In genomic region chr12:106226276-106226675, GRCm38 (mm10) we compare ENCODE assay signal across 14 mouse cellular contexts.
DNase-seq lines count a peak whose midpoint lies in the region; ATAC-seq and TF ChIP-seq lines count a peak whose summit lies in the region.
"Had no signal": no experiment of that assay in that cellular context is flagged by ENCODE, and none has a peak within 500 bp of the region (broad histone marks: within the 10 kb centered on the region; RNA-seq: fewer than 3 reads in every experiment).

No protein-coding gene starts in this region.

- peak; percentile 50 for DNase-seq in hindbrain, embryonic 11.5 days (ENCODE audit: low spot score)
- DNase-seq in brain, embryonic 14.5 days (ENCODE audit: low read depth) = peak; percentile 61
- DNase-seq in testis, postnatal 14 days (ENCODE audit: low spot score) = no peak
- no peak for DNase-seq in heart, postnatal 10 days
- DNase-seq: adrenal gland, postnatal 25 days; B cell, adult 2 months; gastrocnemius, postnatal 25 days; kidney, postnatal 25 days; lung, embryonic 14.5 days had no signal

- TF ChIP-seq CTCF in brain, embryonic 14.5 days (IDR thresholded peaks at IDR 0.05; ENCODE audit: borderline replicate concordance, extremely low read depth, insufficient read depth, insufficient read length) = no peak

- no peak overlapping the region for H3K4me2 ChIP-seq in hindbrain, embryonic 11.5 days (replicated peaks; ENCODE audit: low read depth, low read length)
- no peak overlapping the region for H3K4me2 ChIP-seq in hindbrain, embryonic 13.5 days
- H3K4me2 ChIP-seq in forebrain, embryonic 12.5 days = peak overlapping the region; percentile 4; the same call in 1 of the 2 replicates
- H3K4me2 ChIP-seq in midbrain, embryonic 13.5 days (replicated peaks) = no peak overlapping the region
- H3K4me2 ChIP-seq: lung, embryonic 14.5 days had no signal

- no peak overlapping the region for H3K4me3 ChIP-seq in hindbrain, embryonic 11.5 days (ENCODE audit: low read depth, low read length)
- no peak overlapping the region for H3K4me3 ChIP-seq in hindbrain, embryonic 13.5 days
- H3K4me3 ChIP-seq in forebrain, embryonic 12.5 days (replicated peaks) = no peak overlapping the region
- H3K4me3 ChIP-seq in midbrain, embryonic 13.5 days (replicated peaks) = no peak overlapping the region
- H3K4me3 ChIP-seq: myocyte had no signal

- intact Hi-C loops in heart, postnatal 10 days (cut with DNase I) = no loop called here

- peaks cover 7% of the 10 kb centered on the region for H3K4me1 ChIP-seq in hindbrain, embryonic 11.5 days (replicated peaks; ENCODE audit: control insufficient read depth, insufficient read depth, low read length)
- peaks cover 36% of the 10 kb centered on the region for H3K4me1 ChIP-seq in hindbrain, embryonic 13.5 days (replicated peaks)
- H3K4me1 ChIP-seq in forebrain, embryonic 12.5 days = peaks cover 35% of the 10 kb centered on the region
- peaks cover 31% of the 10 kb centered on the region for H3K4me1 ChIP-seq in midbrain, embryonic 13.5 days (replicated peaks)

- no peak overlapping the region for H3K27ac ChIP-seq in hindbrain, embryonic 11.5 days (ENCODE audit: low read depth, low read length)
- H3K27ac ChIP-seq in hindbrain, embryonic 13.5 days = no peak overlapping the region
- H3K27ac ChIP-seq in forebrain, embryonic 12.5 days = no peak overlapping the region
- H3K27ac ChIP-seq in midbrain, embryonic 13.5 days = no peak overlapping the region

- H3K9me3 ChIP-seq in hindbrain, embryonic 11.5 days (ENCODE audit: control insufficient read depth, low read length) = no peaks in the 10 kb centered on the region
- H3K9me3 ChIP-seq in hindbrain, embryonic 13.5 days = no peaks in the 10 kb centered on the region
- H3K9me3 ChIP-seq in forebrain, embryonic 12.5 days = no peaks in the 10 kb centered on the region
- no peaks in the 10 kb centered on the region for H3K9me3 ChIP-seq in midbrain, embryonic 13.5 days

- no peaks in the 10 kb centered on the region; the same call in 1 of the 2 replicates for H3K27me3 ChIP-seq in hindbrain, embryonic 11.5 days (ENCODE audit: control insufficient read depth, insufficient read depth, low read length)
- H3K27me3 ChIP-seq in hindbrain, embryonic 13.5 days = peaks cover 7% of the 10 kb centered on the region; the same call in 1 of the 2 replicates
- H3K27me3 ChIP-seq in forebrain, embryonic 12.5 days = peaks cover 27% of the 10 kb centered on the region
- peaks cover 7% of the 10 kb centered on the region; the same call in 1 of the 2 replicates for H3K27me3 ChIP-seq in midbrain, embryonic 13.5 days

- no peak overlapping the region for H3K9ac ChIP-seq in hindbrain, embryonic 11.5 days (ENCODE audit: low read depth, low read length)
- no peak overlapping the region for H3K9ac ChIP-seq in hindbrain, embryonic 13.5 days
- no peak overlapping the region for H3K9ac ChIP-seq in forebrain, embryonic 12.5 days
- no peak overlapping the region for H3K9ac ChIP-seq in midbrain, embryonic 13.5 days (replicated peaks)
- H3K9ac ChIP-seq: lung, embryonic 14.5 days had no signal

- H3K36me3 ChIP-seq in hindbrain, embryonic 11.5 days (ENCODE audit: control insufficient read depth, insufficient read depth, low read length) = no peaks in the 10 kb centered on the region
- H3K36me3 ChIP-seq in hindbrain, embryonic 13.5 days = no peaks in the 10 kb centered on the region
- H3K36me3 ChIP-seq in forebrain, embryonic 12.5 days (replicated peaks) = no peaks in the 10 kb centered on the region
- H3K36me3 ChIP-seq in midbrain, embryonic 13.5 days = no peaks in the 10 kb centered on the region

- 0 out of 2 replicates have a peak, but pooled peaks have one; percentile 61 for ATAC-seq in hindbrain, embryonic 11.5 days (ENCODE audit: low FRiP score)
- ATAC-seq in hindbrain, embryonic 13.5 days (ENCODE audit: low FRiP score) = no peak
- ATAC-seq in forebrain, embryonic 12.5 days (ENCODE audit: low FRiP score) = peak; percentile 66; the same call in 1 of the 2 replicates
- ATAC-seq in midbrain, embryonic 13.5 days = peak; percentile 43
- ATAC-seq in granulocyte monocyte progenitor cell, adult 5-6 weeks (replicated peaks; ENCODE audit: poor library complexity, severe bottlenecking) = no peak

- no peak for TF ChIP-seq POLR2A in brain, embryonic 14.5 days (IDR thresholded peaks at IDR 0.05; ENCODE audit: borderline replicate concordance, extremely low read depth, insufficient read depth, insufficient read length, poor library complexity, severe bottlenecking)

- WGBS in hindbrain, embryonic 11.5 days = 21% methylated on average over 6 of the region's 7 CpGs
- 22% methylated on average over 7 of the region's 7 CpGs for WGBS in hindbrain, embryonic 13.5 days
- WGBS in forebrain, embryonic 12.5 days = 17% methylated on average over 7 of the region's 7 CpGs
- WGBS in midbrain, embryonic 13.5 days = 20% methylated on average over 7 of the region's 7 CpGs

Comparison
In these comparisons a context has a peak if more than half of its experiments do, and no peak if none do; other contexts are left out.
1. ATAC-seq: peak in hindbrain, embryonic 11.5 days (single experiment), forebrain, embryonic 12.5 days (single experiment) and midbrain, embryonic 13.5 days (single experiment); none in hindbrain, embryonic 13.5 days (single experiment) and granulocyte monocyte progenitor cell, adult 5-6 weeks (single experiment).
2. DNase-seq: peak in hindbrain, embryonic 11.5 days (single experiment) and brain, embryonic 14.5 days (single experiment); none in testis, postnatal 14 days (single experiment) and heart, postnatal 10 days (0 of 2).